In the genomic region with DNA sequence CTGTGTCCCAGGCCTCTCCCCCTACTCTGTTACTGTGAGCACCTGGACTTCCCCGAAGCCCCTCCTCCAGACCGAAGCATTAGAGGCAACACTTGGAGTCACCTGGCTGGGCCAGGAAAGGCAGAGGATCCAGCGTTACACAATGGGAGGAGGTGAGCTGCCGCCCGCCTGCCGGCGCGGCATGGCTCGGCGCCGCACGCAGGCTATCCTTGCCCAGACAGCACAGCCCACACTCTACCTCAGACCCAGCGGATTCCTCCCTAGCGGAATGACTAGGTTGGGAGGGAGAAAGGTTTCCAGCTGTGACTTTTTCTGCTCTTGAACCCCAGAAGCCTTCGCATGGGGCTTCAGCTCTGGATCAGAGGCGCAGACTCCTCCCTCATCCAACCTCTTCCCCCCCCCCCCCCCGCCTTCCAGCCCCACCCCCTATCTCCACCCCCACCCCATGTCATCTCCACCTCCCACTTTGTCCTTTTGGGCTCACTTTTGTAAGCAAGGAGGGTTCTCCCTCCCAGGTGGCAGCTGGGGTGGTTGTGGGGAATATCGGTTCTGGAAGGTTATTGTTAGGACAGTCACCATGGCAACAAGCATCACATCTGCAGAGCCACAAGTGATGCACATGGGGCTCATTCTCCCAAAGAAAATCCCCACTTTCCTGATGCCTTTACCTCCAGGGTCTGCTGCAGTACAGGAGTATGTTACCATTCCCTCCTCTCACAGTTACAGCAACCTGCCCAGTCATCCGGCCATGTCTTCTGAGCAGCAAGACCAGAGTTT, we compare ENCODE assay signal across 8 mouse cellular contexts. TPM values are rescaled to one million over a fixed set of nuclear protein-coding genes. Genes with fewer than 3 reads are reported as not detected.
DNase-seq lines count a peak whose midpoint lies in the region; ATAC-seq and TF ChIP-seq lines count a peak whose summit lies in the region.

No protein-coding gene starts in this region.

- H3K4me3 ChIP-seq in heart, embryonic 11.5 days (ENCODE audit: low read depth, low read length), result no peak overlapping the region
- peak overlapping the region; percentile 59 for H3K4me3 ChIP-seq in ES-Bruce4 (ENCODE audit: low read depth, low read length)
- no peak overlapping the region for H3K4me3 ChIP-seq in forebrain, embryonic 11.5 days (ENCODE audit: low read depth, low read length)
- no peak overlapping the region for H3K4me3 ChIP-seq in limb, embryonic 14.5 days (replicated peaks; ENCODE audit: low read length)

- TF ChIP-seq POLR2A in ES-Bruce4 (IDR thresholded peaks at IDR 0.05; ENCODE audit: insufficient read depth, low read length), result no peak
- TF ChIP-seq POLR2A in limb, embryonic 14.5 days (IDR thresholded peaks at IDR 0.05; ENCODE audit: borderline replicate concordance, extremely low read depth, insufficient read depth, insufficient read length), result no peak

- H3K9ac ChIP-seq in heart, embryonic 11.5 days (ENCODE audit: low read depth, low read length), result no peak overlapping the region
- H3K9ac ChIP-seq in ES-Bruce4 (ENCODE audit: low read depth, poor library complexity, severe bottlenecking), result no peak overlapping the region
- no peak overlapping the region; the same call in 1 of the 2 replicates for H3K9ac ChIP-seq in forebrain, embryonic 11.5 days (ENCODE audit: low read length)
- no peak overlapping the region for H3K9ac ChIP-seq in limb, embryonic 14.5 days (ENCODE audit: low read depth, low read length, severe bottlenecking)

- H3K4me2 ChIP-seq in heart, embryonic 11.5 days, result peak overlapping the region; percentile 9
- H3K4me2 ChIP-seq in forebrain, embryonic 11.5 days (ENCODE audit: low read depth, low read length, severe bottlenecking), result peak overlapping the region; percentile 18; the same call in 1 of the 2 replicates
- 0 out of 2 replicates have a peak overlapping the region, but pooled peaks have one; percentile 6 for H3K4me2 ChIP-seq in limb, embryonic 14.5 days (replicated peaks; ENCODE audit: low read depth, low read length, severe bottlenecking)

- TF ChIP-seq EP300 in ES-Bruce4 (IDR thresholded peaks at IDR 0.05; ENCODE audit: insufficient read depth, low read depth, low read length), result no peak

- ATAC-seq in heart, embryonic 11.5 days (replicated peaks; ENCODE audit: insufficient number of reproducible peaks, low FRiP score, low TSS enrichment), result no peak
- ATAC-seq in forebrain, embryonic 11.5 days (replicated peaks; ENCODE audit: low FRiP score), result peak; percentile 55
- ATAC-seq in limb, embryonic 14.5 days (ENCODE audit: low FRiP score, low read depth), result no peak

- no peaks in the 10 kb centered on the region for H3K9me3 ChIP-seq in heart, embryonic 11.5 days (replicated peaks; ENCODE audit: control insufficient read depth, low read length)
- H3K9me3 ChIP-seq in ES-Bruce4 (replicated peaks; ENCODE audit: control insufficient read depth, insufficient read depth, low read length, poor library complexity, severe bottlenecking), result no peaks in the 10 kb centered on the region
- no peaks in the 10 kb centered on the region for H3K9me3 ChIP-seq in forebrain, embryonic 11.5 days (ENCODE audit: control insufficient read depth, low read length)
- H3K9me3 ChIP-seq in limb, embryonic 14.5 days (ENCODE audit: control insufficient read depth, low read length), result no peaks in the 10 kb centered on the region

- no peak for DNase-seq in heart, adult 18-20 months
- DNase-seq in forebrain, embryonic 11.5 days (ENCODE audit: low spot score), result no peak
- DNase-seq in limb, embryonic 14.5 days (ENCODE audit: low spot score), result peak; percentile 41
- DNase-seq in thymus, postnatal 4 days, result no peak
- no peak for DNase-seq in lung, postnatal 36 days
- DNase-seq in cerebellum, adult 9-10 months, result no peak

- no peak for TF ChIP-seq CTCF in ES-Bruce4 (IDR thresholded peaks at IDR 0.05; ENCODE audit: low read depth, low read length)

- no peaks in the 10 kb centered on the region for H3K36me3 ChIP-seq in heart, embryonic 11.5 days (ENCODE audit: control insufficient read depth, insufficient read depth, low read length)
- no peaks in the 10 kb centered on the region for H3K36me3 ChIP-seq in ES-Bruce4 (ENCODE audit: control insufficient read depth, insufficient read depth, low read length, poor library complexity, severe bottlenecking)
- no peaks in the 10 kb centered on the region for H3K36me3 ChIP-seq in forebrain, embryonic 11.5 days (ENCODE audit: control insufficient read depth, insufficient read depth, low read length)
- no peaks in the 10 kb centered on the region for H3K36me3 ChIP-seq in limb, embryonic 14.5 days (ENCODE audit: control insufficient read depth, insufficient read depth, low read length)

- H3K27ac ChIP-seq in heart, embryonic 11.5 days (ENCODE audit: low read depth, low read length), result no peak overlapping the region
- H3K27ac ChIP-seq in ES-Bruce4 (ENCODE audit: insufficient read depth, low read length), result no peak overlapping the region
- H3K27ac ChIP-seq in forebrain, embryonic 11.5 days (ENCODE audit: low read depth, low read length), result no peak overlapping the region
- H3K27ac ChIP-seq in limb, embryonic 14.5 days (replicated peaks; ENCODE audit: low read depth, low read length), result no peak overlapping the region

- 10% methylated on average over 19 of the region's 19 CpGs for WGBS in heart, embryonic 11.5 days (ENCODE audit: insufficient replicate concordance)
- WGBS in forebrain, embryonic 11.5 days, result 6% methylated on average over 18 of the region's 19 CpGs
- WGBS in limb, embryonic 14.5 days, result 8% methylated on average over 18 of the region's 19 CpGs

- H3K27me3 ChIP-seq in heart, embryonic 11.5 days (ENCODE audit: control insufficient read depth, insufficient read depth, low read length), result peaks cover 80% of the 10 kb centered on the region
- peaks cover 16% of the 10 kb centered on the region for H3K27me3 ChIP-seq in ES-Bruce4 (ENCODE audit: control insufficient read depth, insufficient read depth, low read length, poor library complexity, severe bottlenecking)
- peaks cover 55% of the 10 kb centered on the region for H3K27me3 ChIP-seq in forebrain, embryonic 11.5 days (ENCODE audit: control insufficient read depth, insufficient read depth, low read length)
- peaks cover 61% of the 10 kb centered on the region for H3K27me3 ChIP-seq in limb, embryonic 14.5 days (ENCODE audit: control insufficient read depth, insufficient read depth, low read length)

- peaks cover 15% of the 10 kb centered on the region; the same call in 1 of the 2 replicates for H3K4me1 ChIP-seq in heart, embryonic 11.5 days (ENCODE audit: control insufficient read depth, insufficient read depth, low read length)
- peaks cover 4% of the 10 kb centered on the region for H3K4me1 ChIP-seq in ES-Bruce4 (ENCODE audit: control insufficient read depth, insufficient read depth, low read length)
- no peaks in the 10 kb centered on the region; the same call in none of the 2 replicates for H3K4me1 ChIP-seq in forebrain, embryonic 11.5 days (replicated peaks; ENCODE audit: control insufficient read depth, insufficient read depth, low read length)
- H3K4me1 ChIP-seq in limb, embryonic 14.5 days (ENCODE audit: control insufficient read depth, insufficient read depth, low read length), result peaks cover 5% of the 10 kb centered on the region; the same call in 1 of the 2 replicates

RNA-seq across cellular contexts. Expression of a gene that starts 2.2 kb away (rescaled TPM):
- 2.4 and 2.7 TPM in 2 replicates for polyA plus RNA-seq in heart, embryonic 11.5 days (2014; fragmentation: Nextera tagmentation; extraction: Ambion mirVana)
- total RNA-seq in heart, adult 18-20 months (2021), result 1 to 10 TPM; 7.2 to 8.1 TPM
- polyA plus RNA-seq in ES-Bruce4 (2011; ENCODE audit: insufficient read depth, insufficient read length, low read depth, missing spikeins), result 8.9 and 12.8 TPM in 2 replicates
- polyA plus RNA-seq in forebrain, embryonic 11.5 days (2014; fragmentation: Nextera tagmentation; extraction: Ambion mirVana), result 1.0 and 1.8 TPM in 2 replicates
- 3.1 and 3.5 TPM in 2 replicates for polyA plus RNA-seq in limb, embryonic 14.5 days (2012; rRNA removed)
- polyA plus RNA-seq in limb, embryonic 14.5 days (2014; fragmentation: Nextera tagmentation; extraction: Ambion mirVana), result 1.5 TPM in 2 replicates
